Mouse (Mus musculus) liver, embryonic 13.5 days (tissue): ENCODE measurements around the gene Mug1. TPM values are rescaled to one million over a fixed set of nuclear protein-coding genes. Genes with fewer than 3 reads are reported as not detected.
"Not testable (repeated sequence)": the region's sequence is repeated elsewhere in the genome, so short reads cannot be mapped to it uniquely, and the experiment has no call there.

Source experiments
- ATAC-seq: fragments of 200-750 bp; cut with Nextera tagmentation; 2 replicates; pipeline ENCODE4 v1.8.0; 2017; ENCODE audit warnings: low read depth, mild to moderate bottlenecking, moderate number of reproducible peaks, moderate library complexity
- DNase-seq: peaks from one replicate; pipeline ENCODE4 v3.0.0; 2022
- H3K27ac ChIP-seq: fragments of 300-500 bp; sonication (generic); 2 replicates; pipeline ENCODE4 v1.5.1; 2015; ENCODE audit warnings: moderate library complexity, mild to moderate bottlenecking, inconsistent platforms
- H3K27me3 ChIP-seq: fragments of 300-500 bp; sonication (generic); 2 replicates; pipeline ENCODE4 v1.6.1; 2015; ENCODE audit warnings: mild to moderate bottlenecking, inconsistent platforms
- H3K36me3 ChIP-seq: fragments of 300-500 bp; sonication (generic); 2 replicates; pipeline ENCODE4 v1.6.1; 2015; ENCODE audit warnings: mild to moderate bottlenecking, inconsistent platforms
- H3K4me1 ChIP-seq: fragments of 300-500 bp; sonication (generic); replicated peaks from 2 replicates; pipeline ENCODE4 v1.6.1; 2015; ENCODE audit warnings: inconsistent platforms
- H3K4me2 ChIP-seq: fragments of 300-500 bp; sonication (generic); 2 replicates; pipeline ENCODE4 v1.6.1; 2015; ENCODE audit warnings: inconsistent platforms, mild to moderate bottlenecking, moderate library complexity
- H3K4me3 ChIP-seq: fragments of 300-500 bp; sonication (generic); replicated peaks from 2 replicates; pipeline ENCODE4 v1.5.1; 2015; ENCODE audit warnings: mild to moderate bottlenecking, inconsistent platforms
- H3K9ac ChIP-seq: fragments of 300-500 bp; sonication (generic); 2 replicates; pipeline ENCODE4 v1.6.1; 2015; ENCODE audit warnings: mild to moderate bottlenecking, inconsistent platforms
- H3K9me3 ChIP-seq: fragments of 300-500 bp; sonication (generic); replicated peaks from 2 replicates; pipeline ENCODE4 v1.6.1; 2016; ENCODE audit warnings: inconsistent platforms
- WGBS: fragments of 180-500 bp; shearing (Covaris S2); methylation state at CpG from one replicate; pipeline ENCODE4 v1.1.7; 2015; ENCODE audit not compliant: insufficient replicate concordance; 5-methylcytosine and 5-hydroxymethylcytosine counted together
- polyA plus RNA-seq: library from polyadenylated mRNA; unstranded; fragments of >200 nt; fragmentation: Nextera tagmentation; extraction: Ambion mirVana; gene quantifications from 2 replicates; pipeline ENCODE4 v1.2.1, GENCODE M21; 2015

The Mug1 gene
- 0.02 TPM in 1 of 2 replicates, not detected in the other for polyA plus RNA-seq

DNA sequence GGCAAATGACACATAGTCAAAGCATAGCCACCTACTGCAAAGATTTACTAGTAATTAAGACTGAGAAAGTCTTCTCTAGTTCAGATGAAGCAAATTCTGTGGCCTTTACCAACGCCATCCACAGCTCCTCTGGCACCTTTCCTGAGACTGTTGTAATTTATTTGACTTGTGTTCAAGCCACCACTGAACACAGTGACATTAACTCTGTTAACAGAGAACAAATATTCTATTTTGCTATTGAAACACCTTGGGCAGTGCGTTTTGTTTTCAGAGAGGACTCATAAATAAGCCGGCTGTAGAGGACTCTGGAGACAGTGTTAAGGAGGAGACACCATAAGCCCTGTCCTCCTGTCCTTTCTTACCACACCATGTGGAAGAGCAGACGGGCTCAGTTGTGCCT lies at the start of gene Mug1:
Mug1 (plus strand) TSS at position 271 of the 400 bp plus-strand sequence.
- ATAC-seq, H3K4me1 ChIP-seq, H3K4me3 ChIP-seq, H3K9me3 ChIP-seq, H3K27ac ChIP-seq, H3K9ac ChIP-seq, H3K36me3 ChIP-seq, H3K4me2 ChIP-seq, DNase-seq, H3K27me3 ChIP-seq: not testable (repeated sequence)
- 59% methylated on average over 4 of the region's 4 CpGs for WGBS

DNA sequence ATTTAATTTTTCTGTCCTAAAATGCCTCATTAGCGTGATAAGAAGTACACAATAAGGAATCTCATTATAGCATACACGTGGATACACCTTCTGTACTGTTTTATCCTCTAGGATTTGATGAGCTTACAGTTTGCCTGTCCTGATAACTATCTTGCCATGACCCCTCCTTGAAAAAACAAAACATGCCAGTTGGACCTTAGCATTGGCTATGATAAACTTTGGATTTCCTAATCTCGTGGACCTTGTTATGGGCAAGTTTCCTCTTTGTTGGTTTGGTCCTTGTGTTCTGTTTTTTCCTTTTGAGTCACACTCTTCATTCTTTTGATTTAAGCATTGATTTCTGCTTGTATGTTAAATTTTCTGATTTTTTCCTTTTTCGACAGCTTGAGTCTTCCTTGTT lies 10.3 kb upstream of the Mug1 start:
- H3K4me2 ChIP-seq: no peak overlapping the region
- no peak overlapping the region for H3K27ac ChIP-seq
- no peaks in the 10 kb centered on the region for H3K36me3 ChIP-seq
- DNase-seq (no peak), ATAC-seq (no peak)
- no peaks in the 10 kb centered on the region for H3K4me1 ChIP-seq
- WGBS: 54% methylated on average over 4 of the region's 4 CpGs
- no peak overlapping the region for H3K9ac ChIP-seq
- H3K27me3 ChIP-seq: no peaks in the 10 kb centered on the region
- H3K9me3 ChIP-seq: no peaks in the 10 kb centered on the region
- H3K4me3 ChIP-seq: no peak overlapping the region

DNA sequence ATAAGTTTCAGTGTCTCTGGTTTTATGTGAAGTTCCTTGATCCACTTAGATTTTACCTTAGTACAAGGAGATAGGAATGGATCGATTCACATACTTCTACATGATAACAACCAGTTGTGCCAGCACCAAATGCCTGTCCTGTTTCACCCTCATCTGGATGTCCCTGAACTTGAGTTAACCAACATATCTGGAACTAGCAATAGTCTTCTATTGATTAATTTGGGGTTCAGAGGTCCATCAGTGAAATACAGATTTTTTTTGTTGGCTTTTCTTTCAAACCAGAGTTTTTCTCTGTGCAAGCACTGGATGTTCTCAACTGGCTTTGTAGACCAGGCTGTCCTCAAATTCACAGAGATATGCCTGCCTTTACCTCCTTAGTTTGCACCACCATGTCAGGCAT lies 2.0 kb upstream of the Mug1 start:
- WGBS: 63% methylated on average over 1 of the region's 1 CpGs

DNA sequence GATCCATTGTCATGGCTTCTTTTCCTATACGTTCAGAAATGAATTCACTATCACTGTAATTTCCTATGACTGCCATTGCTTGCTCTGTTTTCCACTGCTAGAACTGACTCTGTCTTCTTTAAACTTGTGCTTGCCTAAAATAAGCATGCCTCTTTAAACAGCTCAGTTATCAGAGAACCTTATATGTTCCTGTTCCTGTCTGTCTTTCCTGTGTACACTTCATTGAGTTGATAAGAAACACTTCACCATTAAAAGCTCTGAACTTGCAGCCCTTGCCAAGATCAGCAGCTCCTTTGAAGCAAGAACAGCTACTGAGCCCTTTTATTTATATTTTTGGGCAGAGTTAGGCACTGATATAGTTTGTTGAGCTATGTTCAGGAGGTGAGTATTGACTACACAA lies 10.0 kb downstream of the Mug1 start:
- ATAC-seq: no peak
- Histone ChIP-seq H3K27me3 (no peaks in the 10 kb centered on the region), H3K27ac (no peak overlapping the region), H3K9ac (no peak overlapping the region), H3K4me3 (no peak overlapping the region), H3K4me1 (no peaks in the 10 kb centered on the region), H3K36me3 (no peaks in the 10 kb centered on the region), H3K9me3 (no peaks in the 10 kb centered on the region), H3K4me2 (no peak overlapping the region)
- DNase-seq: no peak
- 18% methylated on average over 1 of the region's 1 CpGs for WGBS

More for the DNA sequence above, 2.0 kb upstream of the Mug1 start:
- Histone ChIP-seq H3K4me3 (no peak overlapping the region), H3K36me3 (no peaks in the 10 kb centered on the region), H3K4me1 (no peaks in the 10 kb centered on the region), H3K27ac (no peak overlapping the region), H3K4me2 (no peak overlapping the region), H3K27me3 (no peaks in the 10 kb centered on the region), H3K9me3 (no peaks in the 10 kb centered on the region), H3K9ac (no peak overlapping the region)
- DNase-seq (no peak), ATAC-seq (no peak)

Other genes starting within 250 kb of the Mug1 start
- 12.5 and 14.2 TPM in 2 replicates for gene A2m, start 203.2 kb upstream of the Mug1 start, polyA plus RNA-seq
- gene Gm7298, start 105.6 kb upstream of the Mug1 start, polyA plus RNA-seq: not detected in 2 replicates
- gene Mug2, start 168.2 kb downstream of the Mug1 start, polyA plus RNA-seq: not detected in 2 replicates